Mouse (Mus musculus): ENCODE measurements around the gene Donson.

- no peak for TF ChIP-seq MAX (IDR thresholded peaks at IDR 0.05; ENCODE audit: low read depth)
- TF ChIP-seq MYOD1 (IDR thresholded peaks at IDR 0.05; ENCODE audit: control insufficient read depth in 1 of 3, insufficient read length in 2 of 3, low read depth in 2 of 3), result no peak
- no peak for TF ChIP-seq E2F4 (IDR thresholded peaks at IDR 0.05; ENCODE audit: insufficient read depth)
- TF ChIP-seq USF1 (IDR thresholded peaks at IDR 0.05; ENCODE audit: low read depth), result no peak
- TF ChIP-seq POLR2A (IDR thresholded peaks at IDR 0.05; ENCODE audit: insufficient read length, low read depth), result no peak
- TF ChIP-seq MYOG (IDR thresholded peaks at IDR 0.05; ENCODE audit: control insufficient read depth in 1 of 3, insufficient read depth in 1 of 3, insufficient read length in 2 of 3, low read depth in 2 of 3), result no peak
Observed at GRCm38 (mm10) chr16:91628673-91629072, 59.9 kb downstream of the Donson start.
